Mouse (Mus musculus) limb, embryonic 13.5 days (tissue): ENCODE measurements at regions not wholly inside any gene's neighbourhood (a gene's known extent, or its start where the extent isn't known, plus 50 kb on each side); places are given as distances from the start of the nearest gene placed in this dataset.

Experiments used
- ATAC-seq: fragments of 200-750 bp; cut with Nextera tagmentation; 2 replicates; pipeline ENCODE4 v1.8.0; 2017; ENCODE audit warnings: low read depth, moderate number of reproducible peaks, moderate TSS enrichment; ENCODE audit not compliant: low FRiP score
- H3K27ac ChIP-seq: fragments of 300-500 bp; sonication (generic); 2 replicates; pipeline ENCODE4 v1.5.1; 2015; ENCODE audit warnings: inconsistent platforms, mild to moderate bottlenecking, moderate library complexity
- H3K27me3 ChIP-seq: fragments of 300-500 bp; sonication (generic); 2 replicates; pipeline ENCODE4 v1.6.1; 2015; ENCODE audit warnings: mild to moderate bottlenecking, inconsistent platforms
- H3K36me3 ChIP-seq: fragments of 300-500 bp; sonication (generic); 2 replicates; pipeline ENCODE4 v1.6.1; 2015; ENCODE audit warnings: inconsistent platforms, mild to moderate bottlenecking, moderate library complexity
- H3K4me1 ChIP-seq: fragments of 300-500 bp; sonication (generic); 2 replicates; pipeline ENCODE4 v1.6.1; 2015; ENCODE audit warnings: inconsistent platforms
- H3K4me2 ChIP-seq: fragments of 300-500 bp; sonication (generic); replicated peaks from 2 replicates; pipeline ENCODE4 v1.6.1; 2015; ENCODE audit warnings: inconsistent platforms, mild to moderate bottlenecking, moderate library complexity
- H3K4me3 ChIP-seq: fragments of 300-500 bp; sonication (generic); 2 replicates; pipeline ENCODE4 v1.5.1; 2015; ENCODE audit warnings: moderate library complexity, mild to moderate bottlenecking, inconsistent platforms
- H3K9ac ChIP-seq: fragments of 300-500 bp; sonication (generic); 2 replicates; pipeline ENCODE4 v1.6.1; 2015; ENCODE audit warnings: mild to moderate bottlenecking, inconsistent platforms
- H3K9me3 ChIP-seq: fragments of 300-500 bp; sonication (generic); 2 replicates; pipeline ENCODE4 v1.6.1; 2016; ENCODE audit warnings: inconsistent platforms
- WGBS: fragments of 180-500 bp; shearing (Covaris S2); methylation state at CpG from one replicate; pipeline ENCODE4 v1.1.7; 2015; 5-methylcytosine and 5-hydroxymethylcytosine counted together

DNA sequence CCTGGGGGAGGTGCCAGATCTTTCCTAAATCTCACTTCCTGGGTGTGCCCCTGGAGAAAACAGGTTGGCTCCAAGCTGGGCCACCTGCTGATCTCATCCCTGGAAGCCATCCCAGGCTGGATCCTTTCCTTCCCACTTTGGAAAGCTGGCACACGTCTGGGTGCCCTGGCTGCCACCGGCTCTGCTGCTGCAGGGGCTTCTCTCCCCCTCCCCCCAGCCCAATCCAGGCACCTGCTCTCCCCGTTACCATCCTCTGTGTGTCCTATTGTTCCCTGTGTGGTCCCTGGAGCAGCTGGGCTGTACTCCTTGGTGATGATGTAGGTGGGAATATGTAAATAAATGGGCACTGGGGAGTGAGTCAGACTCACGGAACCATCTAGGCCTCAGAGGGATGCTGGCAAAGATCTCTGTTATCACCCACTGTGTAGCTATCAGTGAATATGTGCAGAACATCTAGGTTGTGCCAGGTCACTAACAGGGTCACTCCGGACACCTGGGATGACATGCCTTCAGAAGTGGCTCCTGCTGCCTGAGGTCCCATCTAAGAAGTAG is 130.4 kb downstream of the Trim29 start:
- H3K9ac ChIP-seq = no peak overlapping the region
- ATAC-seq = no peak
- no peaks in the 10 kb centered on the region for H3K36me3 ChIP-seq
- no peaks in the 10 kb centered on the region for H3K27me3 ChIP-seq
- no peaks in the 10 kb centered on the region for H3K9me3 ChIP-seq
- no peak overlapping the region for H3K27ac ChIP-seq
- no peaks in the 10 kb centered on the region for H3K4me1 ChIP-seq
- no peak overlapping the region for H3K4me3 ChIP-seq
- 64% methylated on average over 5 of the region's 5 CpGs for WGBS
- H3K4me2 ChIP-seq = no peak overlapping the region

DNA sequence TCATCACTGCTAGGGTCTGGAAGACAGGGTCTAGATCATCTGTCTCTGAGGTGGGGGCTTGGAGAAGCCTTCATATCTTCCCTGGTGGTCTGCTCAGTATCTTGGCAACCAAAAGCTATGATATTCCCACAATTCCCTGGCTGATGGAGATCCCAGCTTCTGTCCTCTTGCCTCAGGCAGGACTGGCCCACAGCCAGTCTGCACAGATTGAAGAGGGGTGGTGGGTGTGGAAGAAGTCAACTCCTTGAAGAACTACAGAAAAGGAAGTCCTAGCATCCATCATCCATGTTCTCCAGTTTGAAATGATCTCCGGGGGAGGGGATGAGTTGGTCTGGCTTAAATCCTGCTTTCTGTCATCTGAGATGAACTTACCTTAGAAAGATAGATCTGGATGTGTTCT is 134.8 kb downstream of the Trim29 start:
- Histone ChIP-seq H3K9me3 (no peaks in the 10 kb centered on the region), H3K4me1 (no peaks in the 10 kb centered on the region), H3K4me3 (no peak overlapping the region), H3K9ac (no peak overlapping the region), H3K27ac (no peak overlapping the region), H3K36me3 (no peaks in the 10 kb centered on the region), H3K27me3 (0 out of 2 replicates have a peak, but pooled peaks cover under 1% of the 10 kb centered on the region), H3K4me2 (no peak overlapping the region)
- ATAC-seq = no peak
- WGBS = 93% methylated on average over 1 of the region's 1 CpGs

- H3K9ac ChIP-seq = no peak overlapping the region
- H3K4me3 ChIP-seq = no peak overlapping the region
- WGBS = 70% methylated on average over 7 of the region's 7 CpGs
- H3K36me3 ChIP-seq = no peaks in the 10 kb centered on the region
- H3K27me3 ChIP-seq = peaks cover 15% of the 10 kb centered on the region
- no peaks in the 10 kb centered on the region for H3K9me3 ChIP-seq
- no peak for ATAC-seq
- no peak overlapping the region for H3K4me2 ChIP-seq
- no peak overlapping the region for H3K27ac ChIP-seq
- no peaks in the 10 kb centered on the region for H3K4me1 ChIP-seq
Observed at GRCm38 (mm10) chr9:43447372-43447771, 136.7 kb downstream of the Trim29 start.

GRCm38 (mm10) chr9:43448981-43449380 is 138.3 kb downstream of the Trim29 start:
- no peak for ATAC-seq
- Histone ChIP-seq H3K27me3 (peaks cover 31% of the 10 kb centered on the region), H3K4me2 (no peak overlapping the region), H3K9ac (no peak overlapping the region), H3K4me1 (no peaks in the 10 kb centered on the region), H3K9me3 (no peaks in the 10 kb centered on the region), H3K36me3 (no peaks in the 10 kb centered on the region), H3K4me3 (no peak overlapping the region), H3K27ac (no peak overlapping the region)
- WGBS = 87% methylated on average over 5 of the region's 5 CpGs

GRCm38 (mm10) chr9:43453953-43454582 is 143.4 kb downstream of the Trim29 start:
- no peaks in the 10 kb centered on the region for H3K36me3 ChIP-seq
- H3K27ac ChIP-seq = no peak overlapping the region
- H3K4me3 ChIP-seq = no peak overlapping the region
- peaks cover 61% of the 10 kb centered on the region for H3K27me3 ChIP-seq
- H3K4me1 ChIP-seq = no peaks in the 10 kb centered on the region
- no peak overlapping the region for H3K9ac ChIP-seq
- peak overlapping the region; percentile 21; the same call in 1 of the 2 replicates for H3K4me2 ChIP-seq
- WGBS = 3% methylated on average over 14 of the region's 14 CpGs
- no peaks in the 10 kb centered on the region for H3K9me3 ChIP-seq
- no peak for ATAC-seq

GRCm38 (mm10) chr9:43457736-43458135 is 147.1 kb downstream of the Trim29 start:
- no peak overlapping the region for H3K27ac ChIP-seq
- ATAC-seq = no peak
- no peaks in the 10 kb centered on the region for H3K4me1 ChIP-seq
- H3K36me3 ChIP-seq = no peaks in the 10 kb centered on the region
- H3K9ac ChIP-seq = no peak overlapping the region
- peaks cover 43% of the 10 kb centered on the region for H3K27me3 ChIP-seq
- no peak overlapping the region for H3K4me3 ChIP-seq
- H3K4me2 ChIP-seq = no peak overlapping the region
- no peaks in the 10 kb centered on the region for H3K9me3 ChIP-seq
- whole genome bisulfite sequencing = 94% methylated on average over 2 of the region's 2 CpGs

DNA sequence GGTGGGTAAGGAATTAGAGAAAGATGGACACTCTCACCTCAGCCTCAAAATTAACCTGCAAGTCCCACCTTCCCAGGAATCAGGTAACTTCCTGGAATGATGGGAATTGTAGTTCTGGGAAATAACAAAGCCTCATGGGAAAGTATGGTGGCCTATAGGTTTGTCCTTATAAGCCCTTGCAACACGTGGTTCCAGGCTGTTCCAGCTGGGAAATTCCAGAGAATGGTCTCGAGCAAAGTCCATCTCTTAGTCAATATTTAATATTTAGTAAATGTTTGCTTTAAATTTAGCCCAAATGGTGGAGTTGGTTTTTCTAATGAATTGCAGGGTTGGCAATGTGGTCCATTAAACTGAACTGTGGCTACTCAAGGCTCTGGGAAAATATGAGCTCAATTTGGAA is 150.5 kb downstream of the Trim29 start:
- Histone ChIP-seq H3K27ac (no peak overlapping the region), H3K9ac (no peak overlapping the region), H3K36me3 (no peaks in the 10 kb centered on the region), H3K4me2 (no peak overlapping the region), H3K4me1 (no peaks in the 10 kb centered on the region), H3K4me3 (no peak overlapping the region), H3K9me3 (no peaks in the 10 kb centered on the region), H3K27me3 (peaks cover 9% of the 10 kb centered on the region)
- WGBS = 62% methylated on average over 2 of the region's 2 CpGs
- no peak for ATAC-seq

- no peaks in the 10 kb centered on the region; the same call in 1 of the 2 replicates for H3K27me3 ChIP-seq
- no peak overlapping the region for H3K4me2 ChIP-seq
- no peaks in the 10 kb centered on the region for H3K9me3 ChIP-seq
- no peaks in the 10 kb centered on the region for H3K36me3 ChIP-seq
- no peak overlapping the region for H3K9ac ChIP-seq
- WGBS = 85% methylated on average over 13 of the region's 13 CpGs
- H3K4me1 ChIP-seq = peaks cover 7% of the 10 kb centered on the region; the same call in 1 of the 2 replicates
- no peak for ATAC-seq
- H3K4me3 ChIP-seq = no peak overlapping the region
- no peak overlapping the region for H3K27ac ChIP-seq
Observed at GRCm38 (mm10) chr9:43463445-43464090, 152.9 kb downstream of the Trim29 start.

DNA sequence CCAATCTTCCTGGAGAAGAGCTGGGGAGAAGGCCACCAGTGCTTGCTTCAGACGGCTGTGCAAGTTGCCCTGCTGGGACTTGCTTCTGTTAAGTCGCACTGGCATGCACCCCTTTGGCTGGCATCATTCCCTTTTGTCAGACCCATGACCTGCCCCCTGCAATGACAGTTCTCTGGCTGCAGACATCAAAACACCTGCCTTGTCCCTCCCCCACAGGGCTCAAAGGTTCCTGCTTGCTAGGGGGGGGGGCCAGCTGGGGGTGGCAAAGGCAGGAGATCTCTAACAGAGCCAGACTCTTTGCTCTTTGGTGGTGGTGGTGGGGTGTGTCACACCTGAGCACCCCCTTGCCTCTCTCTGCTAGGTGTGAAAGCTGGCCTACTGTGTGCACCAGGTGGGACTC is 154.5 kb downstream of the Trim29 start:
- H3K4me3 ChIP-seq = no peak overlapping the region
- no peaks in the 10 kb centered on the region for H3K9me3 ChIP-seq
- H3K4me1 ChIP-seq = peaks cover 7% of the 10 kb centered on the region; the same call in 1 of the 2 replicates
- WGBS = 44% methylated on average over 2 of the region's 2 CpGs
- no peaks in the 10 kb centered on the region for H3K27me3 ChIP-seq
- no peak for ATAC-seq
- H3K36me3 ChIP-seq = no peaks in the 10 kb centered on the region
- no peak overlapping the region for H3K27ac ChIP-seq
- H3K4me2 ChIP-seq = no peak overlapping the region
- no peak overlapping the region for H3K9ac ChIP-seq

- H3K4me1 ChIP-seq = peaks cover 7% of the 10 kb centered on the region; the same call in 1 of the 2 replicates
- no peaks in the 10 kb centered on the region for H3K27me3 ChIP-seq
- H3K9me3 ChIP-seq = no peaks in the 10 kb centered on the region
- H3K9ac ChIP-seq = no peak overlapping the region
- no peak for ATAC-seq
- no peak overlapping the region for H3K4me3 ChIP-seq
- H3K36me3 ChIP-seq = no peaks in the 10 kb centered on the region
- no peak overlapping the region for H3K4me2 ChIP-seq
- H3K27ac ChIP-seq = no peak overlapping the region
- 67% methylated on average over 8 of the region's 8 CpGs for WGBS
Observed at GRCm38 (mm10) chr9:43465731-43466330, 155.2 kb downstream of the Trim29 start.

DNA sequence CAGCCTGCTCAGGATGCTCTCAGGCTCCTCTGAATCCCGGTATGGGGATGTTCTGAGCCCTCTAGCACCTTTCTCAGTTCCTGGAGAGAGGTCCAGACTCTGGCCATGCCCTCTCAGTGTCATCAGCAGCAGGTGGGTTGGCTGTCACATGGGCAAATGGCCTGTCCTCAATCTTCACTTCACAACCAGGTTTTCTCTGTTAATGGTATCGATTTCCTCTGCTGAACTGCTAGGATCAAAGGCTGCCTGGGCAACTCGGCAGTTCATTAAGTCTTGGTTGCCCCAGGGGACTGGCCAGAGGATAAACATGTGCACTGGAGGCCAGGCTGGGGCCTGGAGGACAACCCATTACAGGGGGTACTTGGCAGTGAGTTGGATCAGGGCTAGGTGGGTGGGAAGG is 156.2 kb downstream of the Trim29 start:
- no peak overlapping the region for H3K9ac ChIP-seq
- no peaks in the 10 kb centered on the region for H3K9me3 ChIP-seq
- no peaks in the 10 kb centered on the region for H3K27me3 ChIP-seq
- H3K27ac ChIP-seq = no peak overlapping the region
- H3K4me3 ChIP-seq = no peak overlapping the region
- H3K4me2 ChIP-seq = no peak overlapping the region
- no peak for ATAC-seq
- WGBS = 10% methylated on average over 3 of the region's 3 CpGs
- peaks cover 7% of the 10 kb centered on the region; the same call in 1 of the 2 replicates for H3K4me1 ChIP-seq
- no peaks in the 10 kb centered on the region for H3K36me3 ChIP-seq

GRCm38 (mm10) chr9:43469215-43469614 is 158.6 kb downstream of the Trim29 start:
- Histone ChIP-seq H3K36me3 (no peaks in the 10 kb centered on the region), H3K4me1 (peaks cover 18% of the 10 kb centered on the region), H3K9ac (no peak overlapping the region), H3K27ac (no peak overlapping the region), H3K9me3 (no peaks in the 10 kb centered on the region), H3K4me2 (no peak overlapping the region), H3K27me3 (no peaks in the 10 kb centered on the region), H3K4me3 (no peak overlapping the region)
- ATAC-seq = no peak
- WGBS = 79% methylated on average over 10 of the region's 10 CpGs
